Mouse (Mus musculus) megakaryocyte, embryonic 14.5 days (primary cell): Measurements from ENCODE around the gene Pclo.

Experiments used
- FLI1 ChIP-seq: IDR thresholded peaks from 2 replicates; pipeline ENCODE4 v1.6.1; 2012; ENCODE audit warnings: low read length, inconsistent platforms, mixed read lengths
- GATA1 ChIP-seq: IDR thresholded peaks from 3 replicates; pipeline ENCODE4 v1.6.1; 2012; ENCODE audit warnings: mixed read lengths, low read length, inconsistent platforms, borderline replicate concordance

DNA sequence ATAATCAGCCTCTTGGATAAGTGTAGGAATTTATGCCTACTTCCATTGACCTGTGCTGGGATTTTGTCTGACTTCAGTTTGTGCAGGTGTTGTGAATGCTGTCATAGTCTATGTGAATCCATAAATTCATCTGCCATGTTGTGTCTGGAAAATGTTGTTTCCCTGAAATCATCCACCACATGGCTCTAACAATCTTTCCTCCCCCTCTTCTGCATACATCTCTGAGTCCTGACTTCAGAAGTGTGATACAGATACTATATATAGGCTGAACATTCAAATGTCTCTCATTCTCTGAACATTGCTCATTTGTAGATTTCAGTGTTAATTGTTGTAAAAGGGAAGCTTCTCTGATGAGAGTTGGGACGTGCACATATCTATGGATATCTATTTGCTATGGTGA is 147.5 kb downstream of the Pclo start:
- no peak for TF ChIP-seq FLI1
- TF ChIP-seq GATA1: no peak
